Mouse (Mus musculus): ENCODE measurements around the gene Astn2.

Gene Astn2

GRCm38 (mm10) chr4:66404201-66404711, at the start of gene Astn2:
TSS of gene Astn2 (minus strand) at chr4:66404611.
- peak; percentile 42 for DNase-seq (ENCODE audit: low spot score)

DNA sequence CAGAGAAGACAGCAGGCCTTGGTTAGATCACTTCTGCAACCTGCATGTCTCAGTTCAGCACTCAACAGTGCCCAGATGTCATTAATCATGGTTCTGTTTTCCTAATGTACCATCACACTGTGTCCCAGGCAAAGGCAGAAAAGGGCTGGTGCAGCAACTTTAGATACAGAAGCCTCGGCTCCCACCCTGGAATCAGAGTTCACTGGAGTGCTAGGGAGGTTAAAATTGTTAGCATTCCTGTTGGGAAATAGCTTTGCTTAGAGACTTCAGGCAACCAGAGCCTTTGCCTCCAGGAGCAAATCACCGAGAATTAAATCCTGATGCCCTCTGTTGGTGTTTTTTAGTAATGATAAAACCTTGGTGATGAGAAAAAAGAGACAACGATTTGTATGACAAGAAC, 45.7 kb upstream of the Astn2 start:
- peak; percentile 51 for DNase-seq (ENCODE audit: low spot score)

DNA sequence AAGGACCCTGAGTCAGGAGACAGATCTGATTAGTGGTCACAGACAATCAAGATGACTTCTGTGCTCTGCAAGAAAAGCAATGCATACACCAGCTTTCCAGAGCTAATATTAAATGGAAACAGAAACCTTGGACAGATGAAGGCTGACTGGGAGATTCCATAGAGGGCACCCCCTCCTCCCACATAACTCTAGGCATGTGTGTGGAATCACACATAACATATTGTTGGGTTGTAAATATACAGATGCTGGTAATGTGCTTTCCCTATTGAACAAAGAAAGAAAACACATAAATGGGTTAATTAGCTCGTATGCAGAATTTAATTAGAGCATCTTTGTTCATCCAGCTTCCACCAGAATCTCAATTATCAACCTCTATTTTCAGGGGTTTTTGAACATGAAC, 26.8 kb upstream of the Astn2 start:
- no peak for DNase-seq (ENCODE audit: low spot score)

- no peak for DNase-seq (ENCODE audit: low spot score)
Measured at GRCm38 (mm10) chr4:66425804-66426203, 21.4 kb upstream of the Astn2 start.

DNA sequence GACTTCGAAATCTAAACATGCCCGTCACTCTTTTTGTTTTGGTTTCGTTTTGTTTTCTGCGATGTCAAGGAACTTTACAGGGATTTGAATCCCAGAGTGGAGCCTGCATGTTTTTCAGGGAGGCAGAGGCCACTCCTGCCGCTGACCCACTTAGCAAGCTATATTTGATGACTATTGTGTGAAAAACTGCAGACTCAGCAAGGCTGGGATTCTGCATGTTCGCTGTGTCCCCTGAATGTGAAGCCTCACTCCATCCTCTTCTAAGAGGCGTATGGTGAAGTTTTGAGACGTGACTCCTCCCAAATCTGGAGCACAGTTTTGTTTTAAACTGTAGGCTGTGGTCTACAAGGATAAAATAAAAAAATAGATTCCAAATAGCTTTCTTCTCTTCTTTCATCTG, 10.4 kb upstream of the Astn2 start:
- no peak for DNase-seq (ENCODE audit: low spot score)

DNA sequence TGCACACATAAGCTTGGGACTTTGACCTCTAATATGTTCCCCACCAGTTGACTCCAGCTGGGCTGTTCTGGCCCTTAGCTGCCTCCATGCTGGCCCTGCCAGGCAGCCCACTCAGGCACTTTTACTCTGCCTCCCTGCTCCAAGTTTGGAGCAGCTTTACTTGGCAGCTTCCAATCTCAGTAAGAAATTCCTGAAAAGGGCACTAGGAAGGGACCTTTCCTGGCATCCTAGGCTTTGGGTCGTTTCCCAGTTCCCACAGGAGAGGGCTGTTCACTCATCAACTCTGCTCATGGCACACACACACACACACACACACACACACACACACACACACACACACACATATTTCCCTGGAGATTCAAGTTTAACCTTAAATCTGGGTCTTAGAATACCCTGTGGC, 675 bp upstream of the Astn2 start:
- no peak for DNase-seq (ENCODE audit: low spot score)

DNA sequence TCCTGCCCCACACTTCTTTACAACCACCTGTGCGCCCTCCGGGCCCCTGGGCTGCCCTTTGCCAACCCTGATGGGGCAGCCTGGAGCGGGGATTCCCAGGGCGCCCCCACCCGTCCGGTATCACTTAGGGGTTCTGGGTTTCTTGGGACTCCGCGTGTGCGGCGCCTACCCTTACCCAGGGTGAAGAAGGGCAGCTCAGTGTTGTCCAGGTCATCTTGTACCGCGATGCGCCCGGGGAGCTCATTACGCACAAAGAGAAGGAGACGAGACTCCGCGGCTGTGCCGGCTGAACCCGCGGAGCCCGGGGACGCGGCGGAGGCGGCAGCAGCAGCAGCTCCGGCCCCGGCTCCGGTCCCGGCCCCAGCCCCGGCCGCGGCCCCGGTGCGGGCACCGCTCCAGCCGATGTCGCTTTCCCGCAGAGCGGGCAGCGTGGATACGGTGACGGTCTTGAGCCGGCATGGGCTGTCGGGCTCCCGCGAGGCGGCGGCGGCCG, 657 bp downstream of the Astn2 start:
- DNase-seq (ENCODE audit: low spot score): peak; percentile 31

GRCm38 (mm10) chr4:66403116-66403707, 1.2 kb downstream of the Astn2 start:
- peak; percentile 57 for DNase-seq (ENCODE audit: low spot score)

GRCm38 (mm10) chr4:66402611-66403010, 1.8 kb downstream of the Astn2 start:
- DNase-seq (ENCODE audit: low spot score): peak; percentile 64

DNA sequence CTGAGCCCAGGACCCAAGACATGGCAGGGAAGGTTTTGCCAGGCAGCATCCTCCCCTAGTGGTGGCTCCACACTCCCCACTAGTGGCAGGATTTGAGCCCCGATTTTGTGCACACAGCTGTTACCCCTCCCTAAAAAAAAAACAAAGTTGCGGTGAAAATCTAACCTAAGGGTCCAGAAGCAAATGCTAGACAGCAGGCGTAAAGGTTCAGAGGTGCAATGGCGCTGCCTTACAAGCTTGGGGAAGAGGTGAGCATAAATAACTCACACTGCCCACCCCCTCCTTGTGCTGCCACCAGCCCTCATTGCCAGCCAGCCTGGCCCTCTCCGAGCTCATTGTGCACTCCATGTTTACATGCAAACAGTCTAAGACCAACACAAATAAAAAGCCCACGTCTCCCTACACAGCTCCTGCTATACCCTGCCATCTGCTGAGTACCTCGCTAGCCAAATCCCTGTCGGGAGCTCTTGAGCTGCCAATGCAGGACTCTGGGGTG, 3.2 kb downstream of the Astn2 start:
- DNase-seq (ENCODE audit: low spot score): peak; percentile 28

DNA sequence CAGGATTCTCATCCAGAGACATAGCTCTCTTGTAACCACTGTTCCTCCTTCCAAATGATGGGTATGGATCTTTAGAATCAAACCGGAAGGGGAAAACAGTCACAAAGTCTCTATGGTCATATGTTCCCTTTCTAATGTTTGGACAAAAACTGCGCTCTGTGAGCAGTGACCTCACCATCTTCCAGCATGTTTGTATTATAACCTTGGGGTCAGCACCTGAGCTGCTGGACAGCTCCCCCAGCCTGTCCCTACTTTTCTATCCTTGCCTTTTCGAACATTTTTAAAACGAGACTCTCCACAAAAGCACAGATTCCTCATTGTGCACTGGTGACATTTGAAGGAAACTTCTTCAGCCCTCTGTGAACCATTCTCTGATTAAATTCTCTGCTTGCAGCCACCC, 5.3 kb downstream of the Astn2 start:
- peak; percentile 59 for DNase-seq (ENCODE audit: low spot score)

DNA sequence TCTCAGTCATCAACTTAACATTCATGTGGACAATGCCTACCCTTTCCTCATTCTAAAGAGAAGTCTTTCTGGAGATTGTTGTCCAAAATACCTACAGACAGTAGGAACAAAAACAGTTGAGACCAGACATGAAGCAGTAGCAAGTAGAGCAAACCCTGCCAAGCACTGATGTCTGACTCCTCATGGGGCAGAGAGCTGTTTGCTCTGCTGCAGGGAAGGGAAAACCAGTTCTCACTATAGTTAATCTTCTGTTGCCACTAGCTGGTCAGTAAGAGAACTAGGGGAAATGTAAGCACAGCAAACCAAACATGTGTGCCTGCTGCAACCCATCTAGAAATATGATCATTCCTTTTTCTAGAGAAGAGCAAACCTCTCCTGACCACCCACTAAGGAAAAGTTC, 7.2 kb downstream of the Astn2 start:
- DNase-seq (ENCODE audit: low spot score): no peak

DNA sequence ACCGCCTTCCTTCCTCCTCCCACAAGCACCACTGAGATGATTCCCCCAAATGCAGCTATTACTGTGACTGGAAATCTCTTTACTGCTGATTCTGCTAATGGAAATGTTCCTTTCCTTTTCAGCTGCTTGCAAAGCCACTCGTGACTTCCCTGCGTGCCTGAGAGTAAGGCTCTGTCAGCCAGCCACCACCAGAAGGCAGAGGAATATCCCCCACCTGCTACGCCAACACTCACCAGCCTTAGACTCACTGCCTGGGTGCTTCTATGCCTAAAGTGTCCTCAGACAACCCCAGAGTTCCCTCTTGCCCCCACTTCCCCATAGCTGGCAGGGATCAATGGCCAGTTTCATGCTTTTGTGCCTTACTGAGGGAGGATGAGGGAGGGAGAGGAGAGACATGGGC, 11.1 kb downstream of the Astn2 start:
- DNase-seq (ENCODE audit: low spot score): no peak

DNA sequence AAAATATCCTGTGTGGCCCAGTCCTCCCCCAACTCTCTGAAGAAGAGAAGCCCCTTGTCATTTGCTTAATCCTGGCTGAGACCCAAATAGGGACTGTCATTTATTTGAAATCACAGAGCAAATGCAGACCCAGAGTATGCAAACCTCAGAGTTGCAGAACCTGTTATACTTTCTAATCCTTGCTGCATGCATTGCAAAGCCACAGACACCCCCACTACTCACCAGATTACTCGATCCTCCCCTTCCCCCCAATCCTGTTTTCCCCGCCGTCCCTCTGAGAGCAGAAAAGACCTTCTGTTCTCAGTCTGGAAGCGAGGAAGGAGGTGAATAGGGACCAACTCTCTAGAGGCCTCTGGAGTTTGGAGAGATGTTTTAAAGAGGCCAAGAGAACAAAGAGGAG, 13.9 kb downstream of the Astn2 start:
- DNase-seq (ENCODE audit: low spot score): no peak

DNA sequence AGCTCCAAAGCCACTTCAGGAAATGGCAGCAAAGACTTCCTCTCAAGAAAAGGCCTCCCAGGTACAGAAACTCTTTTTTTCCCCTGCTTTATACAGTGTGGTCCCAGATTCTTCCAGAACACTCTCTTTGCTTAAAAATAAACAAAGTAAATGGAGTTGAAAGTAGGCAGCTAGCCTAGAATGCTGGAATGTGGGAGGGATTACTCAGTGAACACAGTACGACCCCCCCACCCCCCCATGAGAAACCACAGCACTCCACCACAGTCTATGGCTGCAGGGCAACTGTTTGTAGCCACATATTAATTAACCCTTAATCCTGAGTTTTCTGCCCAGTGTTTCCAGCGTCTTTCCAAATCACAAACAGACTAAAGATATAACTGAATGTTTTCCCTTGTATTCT, 25.8 kb downstream of the Astn2 start:
- DNase-seq (ENCODE audit: low spot score): no peak

GRCm38 (mm10) chr4:66370557-66371071, 33.8 kb downstream of the Astn2 start:
- DNase-seq (ENCODE audit: low spot score): no peak

- peak; percentile 58 for DNase-seq (ENCODE audit: low spot score)
Measured at GRCm38 (mm10) chr4:66365500-66365899, 38.9 kb downstream of the Astn2 start.

DNA sequence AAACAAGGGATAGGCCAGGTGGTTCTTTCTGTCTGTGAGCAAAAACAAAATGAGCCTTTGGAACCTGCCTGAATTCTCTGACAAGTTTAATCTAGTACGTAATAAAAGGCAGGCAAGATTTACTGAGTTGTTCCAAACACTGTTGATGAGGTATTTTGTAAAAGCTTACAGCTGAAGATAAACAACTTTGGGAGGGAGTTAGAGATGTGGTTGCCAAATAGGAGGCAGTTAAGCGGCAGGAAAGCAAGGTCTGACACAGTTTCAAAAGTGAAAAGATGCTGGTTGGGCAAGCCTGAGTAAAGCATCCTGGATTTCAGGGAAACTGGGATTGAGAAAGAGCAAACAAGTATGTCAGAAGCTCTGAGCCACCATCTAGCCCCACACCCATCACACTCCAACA, 59.8 kb downstream of the Astn2 start:
- no peak for DNase-seq (ENCODE audit: low spot score)

DNA sequence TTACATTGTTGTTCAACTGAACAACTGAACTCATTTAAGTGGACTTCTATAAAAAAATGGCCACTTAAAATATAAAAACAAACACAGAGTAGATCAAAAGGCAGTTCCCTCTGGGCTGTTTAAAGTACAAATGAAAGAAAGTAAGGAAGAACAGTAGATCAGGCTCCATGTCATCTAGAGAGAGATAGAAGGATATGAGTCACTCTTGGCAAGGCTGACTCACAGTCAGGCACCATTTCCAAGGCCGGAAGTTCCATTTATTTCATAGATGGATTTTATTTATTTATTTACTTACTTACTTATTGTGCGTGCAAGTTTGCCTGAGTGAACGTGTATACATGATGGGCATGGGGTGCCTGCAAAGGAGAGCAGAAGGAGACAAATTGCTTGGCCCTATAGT, 67.0 kb downstream of the Astn2 start:
- DNase-seq (ENCODE audit: low spot score): no peak

DNA sequence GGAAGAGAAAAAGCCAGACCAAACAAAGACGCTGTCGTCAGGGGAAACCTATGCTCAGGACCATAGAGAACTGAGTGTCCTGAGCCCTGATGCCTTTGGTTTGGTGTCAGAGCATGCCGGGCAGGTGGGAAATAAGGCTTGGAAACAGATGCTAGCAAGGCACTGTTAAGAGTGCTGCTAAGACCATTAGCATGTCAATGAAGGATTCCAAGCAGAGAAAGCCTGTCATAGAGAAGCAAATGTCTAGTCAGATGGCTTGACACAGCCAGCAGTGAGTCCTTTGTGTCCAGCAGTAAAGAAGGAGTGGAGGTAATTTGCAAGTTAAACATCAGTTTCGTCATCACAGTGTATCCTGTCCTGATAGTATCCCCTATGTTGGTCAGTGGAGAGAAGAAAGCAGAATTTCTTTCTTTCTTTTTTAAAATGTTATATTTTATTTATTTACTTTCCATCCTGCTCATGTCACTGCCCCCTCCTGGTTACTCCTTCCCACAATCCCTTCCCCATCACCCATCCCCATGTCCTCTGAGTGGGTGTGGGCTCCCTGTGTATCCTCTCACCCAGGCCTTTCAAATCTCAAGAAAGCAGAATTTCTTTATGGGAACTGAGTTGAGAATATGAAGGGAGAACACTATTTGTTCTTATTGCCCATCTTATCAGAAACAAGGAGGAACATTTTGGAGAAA, 73.7 kb downstream of the Astn2 start:
- DNase-seq (ENCODE audit: low spot score): peak; percentile 43

DNA sequence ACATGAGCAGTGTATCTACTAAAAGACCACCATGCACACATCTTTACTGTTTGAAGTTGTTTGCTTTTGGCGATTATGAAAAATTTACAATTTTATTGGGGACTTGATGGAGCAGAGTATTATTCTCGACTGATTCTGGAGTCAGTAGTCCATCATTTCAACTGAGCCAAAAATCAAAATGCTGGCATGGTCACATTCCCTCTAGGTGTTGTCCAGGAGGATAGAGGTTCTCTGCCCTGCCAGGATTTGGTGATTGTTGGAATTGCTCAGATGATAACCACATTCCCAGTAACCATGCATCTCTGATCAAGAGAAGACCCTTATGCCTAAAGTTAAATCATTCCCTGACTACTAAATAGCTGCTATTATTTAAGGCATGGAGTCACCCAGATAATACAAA, 83.4 kb downstream of the Astn2 start:
- no peak for DNase-seq (ENCODE audit: low spot score)

- DNase-seq (ENCODE audit: low spot score): peak; percentile 17
Measured at GRCm38 (mm10) chr4:66314806-66315484, 89.5 kb downstream of the Astn2 start.

GRCm38 (mm10) chr4:66312733-66313132, 91.7 kb downstream of the Astn2 start:
- DNase-seq (ENCODE audit: low spot score): peak; percentile 30

All from embryo, embryonic 10 days (tissue).